Mouse (Mus musculus) kidney, postnatal 36 days (tissue): ENCODE measurements around the gene Zfp318.
A peak's percentile ranks its signal among the peaks of the same experiment; 100 is the strongest.

Source experiments
- DNase-seq, 2 experiments: peaks; one replicate each; pipeline ENCODE4 v3.0.0; 2021 to 2022; ENCODE audit warnings: mixed read lengths in 2 of 2

Zfp318 gene

DNA sequence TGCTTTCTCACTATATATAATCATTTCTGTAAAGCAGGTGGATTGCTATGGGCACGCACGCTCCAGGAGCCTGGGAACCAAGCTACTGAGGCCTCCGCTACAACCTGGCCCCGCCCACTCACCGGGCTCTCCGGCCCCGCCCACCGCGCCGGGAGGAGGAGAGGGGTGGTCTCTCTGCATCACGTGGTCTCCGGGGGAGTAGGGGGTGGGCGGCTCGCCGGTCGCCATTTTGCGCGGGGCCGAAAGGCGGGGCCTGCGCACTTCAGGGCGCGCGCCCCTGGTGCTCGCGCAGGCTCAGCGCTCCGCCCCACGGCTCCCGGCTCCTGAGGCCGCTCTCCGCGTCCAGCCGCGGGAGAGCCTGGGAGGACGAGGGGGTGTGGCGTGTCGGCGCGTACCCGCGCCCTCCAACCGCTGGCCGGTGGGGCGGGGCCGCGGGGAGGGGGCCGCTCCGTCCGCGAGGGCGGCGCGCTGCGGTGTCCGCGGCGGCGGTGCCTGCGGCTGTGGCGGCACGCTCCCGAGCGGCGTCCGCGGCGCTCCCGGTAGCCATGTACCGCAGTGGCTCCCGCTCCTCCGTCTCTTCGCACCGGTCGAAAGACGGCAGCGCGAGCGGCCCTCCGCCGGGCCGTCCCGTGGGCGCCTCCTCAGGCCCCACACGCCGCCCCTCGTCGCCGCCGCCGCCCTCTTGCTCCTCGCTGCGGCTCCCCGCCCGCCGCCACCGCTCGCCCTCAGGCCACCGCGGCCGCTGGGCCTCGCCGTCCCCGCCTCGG is at the start of gene Zfp318:
Gene Zfp318, plus strand, starts transcription at position 438 of the 767 bp plus-strand sequence.
- DNase-seq, result peak; percentile 98 to 99

DNA sequence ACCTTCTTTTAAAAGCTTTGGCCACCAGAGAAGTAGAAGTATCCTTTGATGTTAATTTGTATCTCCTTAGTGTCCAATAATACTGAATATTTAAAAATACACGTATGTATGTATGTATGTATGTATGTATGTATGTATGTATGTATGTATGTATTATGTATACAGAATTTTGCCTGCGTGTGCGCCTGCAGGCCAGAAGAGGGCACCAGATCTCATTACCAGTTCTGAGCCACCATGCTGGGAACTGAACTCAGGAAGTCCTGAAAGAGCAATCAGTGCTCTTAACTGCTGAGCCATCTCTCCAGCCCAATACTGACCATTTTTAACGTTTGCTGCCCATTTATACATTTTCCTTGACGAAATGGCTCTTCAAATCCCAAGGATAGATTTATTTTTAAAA is 47.1 kb upstream of the Zfp318 start:
- DNase-seq, result peak in 1 of 2 experiments; percentile 36

DNA sequence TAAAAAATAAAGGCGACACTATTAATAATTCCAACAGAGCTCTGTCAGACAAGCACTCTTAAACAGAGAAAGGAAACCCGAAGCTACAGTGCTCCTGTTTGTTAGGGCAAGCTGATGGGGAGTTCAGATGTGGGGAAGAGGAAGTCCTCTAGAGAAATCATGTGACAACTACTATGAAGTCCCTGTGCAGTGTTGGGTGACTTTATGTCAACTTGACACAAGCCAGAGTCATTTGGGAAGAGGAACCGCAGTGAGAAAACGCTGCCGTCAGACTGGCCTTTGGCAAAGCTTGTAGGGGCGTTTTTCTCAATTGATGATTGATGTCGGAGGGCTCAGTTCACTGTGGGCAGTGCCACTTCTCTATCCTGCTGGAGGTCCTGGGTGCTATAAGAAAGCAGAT is 42.3 kb upstream of the Zfp318 start:
- DNase-seq, result no peak

DNA sequence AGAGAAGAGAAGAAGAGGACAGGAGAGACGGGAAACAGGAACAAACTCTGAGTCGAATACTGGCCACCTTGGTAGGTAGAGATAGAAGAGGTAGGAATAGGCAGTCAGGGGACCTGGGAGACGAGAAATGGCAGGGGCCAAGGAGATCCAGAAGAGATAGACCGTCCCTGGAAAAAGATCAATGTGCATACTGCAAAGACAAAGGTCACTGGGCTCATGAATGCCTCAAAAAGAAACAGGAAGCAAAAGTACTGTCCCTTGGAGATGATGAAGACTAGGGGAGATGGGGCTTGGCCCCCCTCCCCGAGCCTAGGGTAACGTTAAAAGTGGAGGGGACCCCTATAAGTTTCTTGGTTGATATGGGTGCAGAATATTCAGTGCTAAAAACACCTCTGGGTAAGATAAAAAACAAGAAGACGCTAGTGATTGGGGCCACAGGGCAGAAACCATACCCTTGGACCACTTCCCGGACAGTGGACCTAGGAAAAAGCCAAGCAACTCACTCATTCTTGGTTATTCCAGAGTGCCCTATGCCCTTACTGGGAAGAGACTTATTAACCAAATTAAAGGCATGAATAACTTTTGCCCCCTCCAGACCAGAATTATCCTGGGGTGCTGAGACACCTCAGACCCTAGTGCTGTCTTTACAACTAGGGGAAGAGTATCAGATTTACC is 32.4 kb upstream of the Zfp318 start:
- DNase-seq, result peak; percentile 54 to 62

DNA sequence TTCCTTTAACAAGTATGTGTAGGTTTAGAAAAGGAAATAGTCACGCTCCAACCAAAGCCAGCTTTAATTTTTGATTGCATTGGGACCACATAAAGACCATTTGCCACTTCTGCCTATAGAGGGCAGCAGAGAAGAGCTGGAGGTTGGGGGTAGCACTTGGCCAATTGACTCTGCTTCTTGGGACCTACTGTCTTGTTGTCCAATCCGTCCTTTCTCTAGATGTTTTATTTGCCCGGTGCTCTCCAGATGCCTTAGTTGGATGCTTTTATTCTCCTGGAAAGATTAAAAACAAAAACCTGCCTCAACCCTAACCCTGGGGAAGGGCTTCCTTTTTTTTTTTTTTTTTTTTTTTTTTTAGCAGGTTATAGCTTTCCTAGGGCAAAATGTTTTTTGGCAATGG is 11.7 kb upstream of the Zfp318 start:
- peak; percentile 43 to 66 for DNase-seq

DNA sequence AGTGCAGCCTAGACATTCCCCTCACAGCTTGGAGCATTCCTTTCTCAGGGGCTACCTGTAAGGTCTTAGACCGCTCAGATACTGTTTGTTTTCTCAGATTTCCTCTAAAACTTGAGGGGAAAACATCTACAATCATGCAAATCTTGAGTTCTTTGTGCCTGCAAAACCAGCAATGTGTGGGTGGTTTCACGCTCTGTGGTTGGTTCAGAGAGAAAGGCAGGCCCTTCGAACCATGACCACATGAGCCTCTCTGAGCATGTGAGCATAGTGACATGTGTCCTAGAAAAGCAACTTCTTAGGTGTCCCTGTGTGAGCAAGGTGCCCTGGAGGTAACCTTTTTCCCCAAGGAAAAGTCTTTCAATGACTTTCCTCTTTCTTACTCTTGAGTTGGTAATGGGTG is 5.0 kb upstream of the Zfp318 start:
- DNase-seq, result no peak

DNA sequence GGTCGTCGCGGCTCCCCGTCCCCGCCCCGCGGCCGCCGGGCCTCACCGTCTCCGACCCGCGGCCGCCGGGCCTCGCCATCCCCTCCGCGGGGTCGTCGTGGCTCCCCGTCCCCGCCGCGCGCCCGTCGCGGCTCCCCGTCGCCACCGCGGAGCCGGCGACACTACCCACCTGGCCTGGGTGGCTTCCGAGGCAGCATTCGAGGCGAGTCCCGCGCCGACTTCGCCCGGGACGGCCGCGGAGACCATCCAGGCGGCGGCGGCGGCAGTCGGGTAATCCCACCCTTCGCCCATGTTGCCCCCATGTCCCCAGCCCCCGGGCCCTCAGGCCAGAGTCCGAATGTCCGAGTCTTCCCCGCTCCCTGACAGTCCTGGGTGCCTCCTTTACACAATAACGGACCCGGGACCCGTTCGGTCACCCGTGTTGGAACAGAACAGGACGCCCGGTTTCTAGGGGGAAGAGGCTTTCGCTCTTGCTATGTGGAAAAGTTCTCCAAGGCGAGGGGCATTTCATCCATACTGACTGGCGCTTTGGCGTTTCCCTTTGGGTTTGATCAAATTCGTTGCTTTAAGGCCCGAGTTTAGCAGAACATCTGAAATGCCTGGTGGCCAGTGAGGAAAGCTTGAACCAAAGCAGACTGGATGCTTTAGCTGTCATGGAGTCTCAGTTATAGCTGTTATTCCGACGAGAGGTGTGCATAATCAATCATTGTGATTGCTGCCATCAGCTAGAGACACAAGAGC is 700 bp downstream of the Zfp318 start:
- DNase-seq, result peak; percentile 25 to 60

DNA sequence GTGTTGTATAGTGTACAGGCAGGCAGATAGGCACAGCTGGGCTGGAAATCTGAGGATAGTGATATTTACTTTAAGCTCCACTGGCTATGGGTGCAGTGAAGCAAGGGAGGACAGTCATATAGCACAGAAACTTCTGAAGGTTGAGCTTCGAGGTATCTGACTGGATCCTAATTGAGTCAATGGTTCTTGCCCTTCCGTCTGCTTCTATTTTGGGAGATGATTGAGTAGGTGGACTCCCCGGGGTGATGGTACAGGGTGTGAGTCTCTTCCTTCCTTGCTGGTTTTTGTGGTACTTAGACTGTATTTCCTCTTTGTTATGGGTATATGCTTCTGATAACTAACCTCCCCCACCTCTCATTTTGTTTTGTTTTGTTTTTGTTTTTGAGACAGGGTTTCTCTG is 4.7 kb downstream of the Zfp318 start:
- DNase-seq, result peak in 1 of 2 experiments; percentile 7

DNA sequence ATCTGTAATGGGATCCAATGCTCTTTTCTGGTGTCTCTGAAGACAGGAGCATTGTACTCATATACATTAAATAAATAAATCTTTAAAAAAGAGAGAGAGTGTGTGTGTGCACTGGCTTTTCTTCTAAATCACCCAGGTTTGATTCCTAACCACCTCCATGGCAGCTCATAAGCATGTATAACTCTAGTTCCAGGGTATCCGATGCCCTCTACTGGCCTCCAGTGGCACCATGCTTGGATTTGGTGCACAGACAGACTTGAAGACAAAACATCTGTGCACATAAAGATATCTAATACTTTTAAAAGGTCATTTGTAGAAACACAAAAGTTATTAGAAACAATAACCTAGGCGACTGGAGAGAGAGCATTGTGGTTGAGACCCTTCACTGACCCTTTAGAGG is 9.5 kb downstream of the Zfp318 start:
- DNase-seq, result peak; percentile 43 to 71

DNA sequence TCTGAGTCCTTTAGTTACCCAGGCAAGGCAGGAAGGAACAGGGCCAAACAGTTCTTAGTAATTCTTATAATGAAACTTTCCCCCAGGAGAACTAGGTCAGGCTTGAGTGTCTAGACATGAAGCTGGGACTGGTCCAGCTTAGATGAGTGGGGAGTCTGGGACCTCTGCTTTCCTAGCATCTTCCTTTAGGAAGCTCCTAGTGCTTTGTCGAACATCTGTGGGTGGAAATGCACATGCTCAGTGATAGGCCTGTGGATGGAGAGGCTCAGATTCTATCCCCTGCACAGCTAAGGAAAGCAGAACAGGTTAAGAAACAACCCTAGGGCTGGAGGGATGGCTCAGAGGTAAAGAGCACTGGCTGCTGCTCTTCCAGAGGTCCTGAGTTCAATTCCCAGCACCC is 11.1 kb downstream of the Zfp318 start:
- DNase-seq, result no peak

DNA sequence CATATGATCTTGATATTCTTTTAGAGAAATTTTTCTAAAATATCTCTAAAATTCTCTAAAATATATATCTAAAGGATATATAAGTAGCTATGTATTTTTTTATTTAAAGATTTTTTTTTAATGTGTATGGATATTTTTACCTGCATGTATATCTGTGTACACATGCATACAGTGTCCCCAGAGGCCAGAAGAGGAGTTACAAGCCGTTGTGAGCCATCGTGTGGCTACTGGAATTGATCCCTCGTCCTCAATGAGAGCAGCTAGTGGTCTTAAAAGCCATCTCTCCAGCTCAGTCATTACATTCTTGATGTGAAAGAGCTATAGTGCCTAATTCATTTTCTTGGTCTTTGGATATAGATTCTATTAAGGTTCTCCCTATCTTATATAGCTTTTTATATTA is 24.9 kb downstream of the Zfp318 start:
- DNase-seq, result no peak

DNA sequence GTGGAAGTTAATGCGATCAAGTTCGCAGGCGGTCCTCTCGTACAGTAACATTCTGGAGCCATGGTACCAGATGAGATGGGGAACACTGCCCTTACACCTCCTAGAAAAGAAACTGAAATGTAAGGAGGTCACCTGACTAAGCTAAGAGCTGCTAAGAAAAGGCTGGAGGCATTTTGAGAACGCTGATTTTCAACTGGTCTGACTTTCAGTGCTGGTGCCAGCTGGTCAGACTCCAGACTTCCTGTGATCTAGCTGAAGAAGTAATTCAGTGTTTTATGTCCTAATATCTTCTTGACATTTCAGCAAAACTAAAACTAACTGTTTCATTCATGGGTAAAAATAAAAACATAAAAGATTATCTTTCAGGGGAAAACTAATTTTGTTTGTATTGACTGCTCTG is 35.1 kb downstream of the Zfp318 start:
- peak in 1 of 2 experiments; percentile 47 for DNase-seq

DNA sequence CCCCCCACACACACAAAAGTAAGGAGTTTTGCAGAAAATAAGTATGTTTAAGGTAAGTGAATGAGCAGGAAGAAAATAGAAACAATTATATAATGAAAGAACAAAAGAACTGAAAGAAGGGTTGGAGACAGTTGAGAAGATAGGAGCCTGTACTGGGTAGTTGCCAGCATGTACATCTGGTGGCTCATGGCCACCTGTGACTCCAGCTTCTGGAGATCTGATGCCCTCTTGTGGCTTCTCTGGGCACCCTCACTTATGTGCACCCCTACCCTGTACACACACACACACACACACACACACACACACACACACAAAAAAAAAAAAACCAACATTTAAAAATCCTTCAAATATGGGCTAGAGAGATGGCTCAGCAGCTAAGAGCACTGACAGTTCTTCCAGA is 36.2 kb downstream of the Zfp318 start:
- no peak for DNase-seq

DNA sequence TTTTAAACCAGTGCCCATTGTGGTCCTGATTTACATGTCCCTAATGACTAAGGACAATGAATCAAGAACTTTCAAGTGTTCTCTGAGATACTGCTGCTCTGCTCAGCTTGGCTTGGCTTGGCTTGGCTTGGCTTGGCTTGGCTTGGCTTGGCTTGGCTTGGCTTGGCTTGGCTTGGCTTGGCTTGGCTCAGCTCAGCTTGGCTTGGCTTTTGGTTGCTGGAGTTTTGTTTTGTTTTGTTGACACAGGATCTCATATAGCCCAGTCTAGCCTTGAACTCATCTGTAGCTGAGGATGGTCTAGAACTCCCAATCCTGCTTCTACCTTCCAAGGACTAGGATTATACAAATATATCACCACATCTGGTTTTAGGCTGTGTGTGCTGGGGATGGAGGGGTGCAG is 43.0 kb downstream of the Zfp318 start:
- no peak for DNase-seq

DNA sequence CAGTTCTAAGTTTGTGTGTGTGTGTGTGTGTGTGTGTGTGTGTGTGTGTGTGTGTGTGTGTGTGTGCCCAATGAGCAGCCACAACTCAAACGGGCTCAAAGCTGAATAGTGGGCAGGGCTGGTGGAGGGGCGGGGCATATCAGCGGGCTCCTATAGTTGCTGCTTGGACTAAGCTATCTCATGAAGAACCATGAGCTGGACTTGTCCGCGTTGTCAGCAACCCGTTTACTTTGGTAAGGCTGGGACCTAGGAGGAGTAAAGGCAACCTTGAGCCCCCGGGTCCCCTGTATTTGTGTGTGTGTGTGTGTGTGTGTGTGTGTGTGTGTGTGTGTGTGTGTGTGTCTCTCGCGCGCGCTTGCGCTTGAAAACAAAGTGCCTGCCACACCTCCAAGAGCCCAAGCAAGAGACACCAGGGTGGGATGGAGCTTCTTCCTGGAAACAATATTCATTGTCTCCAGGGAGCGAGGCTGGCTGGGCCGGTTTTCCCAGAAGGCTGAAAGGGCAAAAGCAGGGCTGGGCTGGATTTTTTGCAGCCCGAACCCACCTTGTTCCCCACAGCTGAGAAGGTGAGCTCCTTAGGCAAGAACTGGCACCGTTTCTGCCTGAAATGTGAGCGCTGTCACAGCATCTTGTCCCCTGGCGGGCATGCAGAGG is 45.4 kb downstream of the Zfp318 start, which contains the start of gene Crip3:
Gene Crip3, plus strand, starts transcription at position 166 of the 654 bp plus-strand sequence.
- DNase-seq, result peak in 1 of 2 experiments; percentile 49

DNA sequence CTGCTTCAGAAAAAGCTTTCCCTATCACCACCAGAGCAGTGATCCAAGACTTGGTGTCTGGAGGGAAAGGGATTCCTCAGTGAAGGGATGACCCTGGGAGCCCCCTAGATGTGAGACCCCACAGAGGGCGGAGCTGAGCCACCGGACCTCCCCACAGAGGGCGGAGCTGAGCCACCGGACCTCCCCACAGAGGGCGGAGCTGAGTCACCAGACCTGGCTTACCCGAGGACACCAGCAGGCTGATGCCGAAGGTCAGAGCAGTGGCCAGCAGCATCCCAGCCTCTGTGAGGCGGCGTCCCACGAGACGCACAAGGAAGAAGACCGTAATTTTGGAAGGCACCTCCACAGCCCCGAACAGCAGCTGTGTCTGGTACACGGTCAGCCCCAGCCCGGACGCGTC is 50.1 kb downstream of the Zfp318 start:
- peak; percentile 59 to 78 for DNase-seq

DNA sequence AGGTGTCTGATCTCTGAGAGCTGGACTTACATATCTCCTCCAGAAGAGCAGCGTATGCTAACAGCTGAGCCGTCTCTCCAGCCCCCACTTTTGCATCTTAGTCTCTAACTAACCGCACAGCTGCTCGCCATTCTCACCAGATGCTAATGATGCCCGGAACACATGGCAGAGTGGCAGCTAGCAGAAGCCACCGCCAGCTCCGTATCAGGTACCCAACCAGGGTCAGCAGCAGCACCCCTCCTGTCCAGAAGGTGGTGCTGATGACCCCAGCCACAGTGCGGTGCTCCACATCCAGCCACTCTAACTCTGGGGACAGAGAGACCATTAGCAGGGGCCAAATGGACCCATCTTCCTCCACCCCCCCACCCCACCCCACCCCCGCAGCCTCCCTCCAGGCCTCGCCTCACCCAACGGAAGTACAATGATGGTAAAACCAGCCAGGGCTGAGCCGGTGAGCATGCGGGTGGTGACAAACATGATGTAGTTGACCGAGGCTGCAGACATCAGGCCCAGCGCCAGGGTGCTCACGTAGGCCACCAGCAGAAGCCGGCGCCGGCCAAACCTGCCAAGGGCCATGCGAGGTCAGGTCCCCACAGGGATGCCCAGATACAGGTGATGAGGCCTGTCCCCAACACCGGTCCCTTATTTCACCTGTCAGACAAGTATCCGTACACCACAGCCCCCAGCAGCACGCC is 53.3 kb downstream of the Zfp318 start:
- DNase-seq, result peak; percentile 45 to 74

DNA sequence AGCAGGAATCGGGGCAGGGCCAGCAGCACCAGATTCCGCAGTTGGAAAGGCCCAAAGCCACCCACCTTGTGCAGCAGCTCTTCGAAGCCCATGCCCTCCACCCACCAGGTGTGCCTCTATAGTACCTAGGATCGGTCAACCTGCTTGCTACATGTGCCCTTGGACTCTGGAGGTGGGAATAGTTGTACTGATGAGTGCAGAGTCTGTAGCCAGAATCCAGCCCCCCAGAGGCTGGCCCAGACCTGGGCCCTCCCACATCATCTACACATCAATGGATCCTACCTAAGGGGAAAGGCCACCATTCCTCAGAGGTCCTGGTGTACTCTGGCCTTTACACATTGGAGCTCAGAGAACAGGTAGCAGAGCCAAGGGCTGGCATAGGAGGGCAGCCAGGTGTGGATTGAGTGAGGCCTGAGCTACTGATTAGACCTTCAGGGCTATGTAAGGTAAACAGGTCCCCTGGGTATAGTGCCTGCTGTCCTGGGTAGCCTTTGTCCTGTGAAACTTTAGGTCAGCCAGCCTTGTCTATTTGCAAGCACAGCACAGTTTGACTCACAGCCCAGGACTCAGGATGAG is 54.9 kb downstream of the Zfp318 start, which contains the start of gene Slc22a7:
Gene Slc22a7, minus strand, starts transcription at position 160 of the 576 bp plus-strand sequence.
- DNase-seq, result peak; percentile 67 to 70

DNA sequence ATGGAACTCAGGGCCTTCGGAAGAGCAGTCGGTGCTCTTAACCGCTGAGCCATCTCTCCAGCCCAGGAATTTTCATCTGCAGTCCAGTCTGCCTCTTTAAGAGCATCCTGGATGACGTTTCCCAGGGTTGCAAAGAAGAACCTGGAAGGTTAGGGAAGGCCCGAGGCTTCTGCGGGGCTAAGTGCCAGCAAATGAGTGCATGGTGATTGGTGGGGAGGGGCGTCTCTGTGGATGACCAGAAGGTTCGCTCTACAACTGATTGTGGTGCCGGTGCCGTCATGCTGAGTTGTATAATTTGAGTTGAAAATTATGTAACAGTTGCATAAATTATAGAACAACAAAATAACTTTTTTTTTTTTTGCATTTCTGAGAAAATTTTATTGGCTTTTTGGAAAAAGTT is 55.6 kb downstream of the Zfp318 start:
- peak in 1 of 2 experiments; percentile 63 for DNase-seq

DNA sequence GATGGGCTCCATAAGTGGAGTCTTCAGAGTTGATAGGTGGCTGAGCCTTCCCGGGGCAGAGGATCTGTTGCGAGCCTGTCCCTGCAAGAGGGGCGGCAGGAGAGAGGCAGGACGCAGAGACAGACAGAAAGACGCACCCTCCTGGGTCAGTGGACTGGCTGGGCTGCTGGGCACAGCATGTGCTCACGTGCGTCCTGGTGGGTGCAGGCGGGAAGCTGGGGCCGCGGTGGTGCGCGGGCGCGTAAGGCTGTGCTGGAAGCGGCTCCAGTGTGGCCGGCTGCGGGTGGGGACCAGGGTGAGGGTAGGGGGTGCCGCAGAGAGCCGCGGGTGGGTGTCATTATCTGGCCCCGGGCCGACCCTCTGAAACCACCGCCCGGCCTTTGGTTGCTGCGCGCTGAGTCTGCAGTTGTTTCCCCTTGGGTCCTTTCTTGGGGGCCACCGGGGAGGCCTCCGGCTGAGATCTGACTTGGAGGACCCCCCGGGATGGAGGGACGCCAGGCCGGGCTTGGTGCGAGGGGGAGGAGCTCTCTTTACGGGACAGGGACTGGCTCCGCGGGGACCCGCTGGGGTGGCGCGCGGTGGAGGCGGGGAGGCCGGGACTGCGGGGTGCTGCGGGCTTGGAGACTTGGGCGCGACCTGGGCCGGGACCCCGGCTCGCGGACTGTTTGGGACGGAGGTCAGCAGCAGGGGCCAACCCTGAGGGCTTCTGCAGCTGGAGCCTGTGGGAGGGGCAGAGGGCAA is 61.5 kb downstream of the Zfp318 start:
- peak in 1 of 2 experiments; percentile 54 for DNase-seq

DNA sequence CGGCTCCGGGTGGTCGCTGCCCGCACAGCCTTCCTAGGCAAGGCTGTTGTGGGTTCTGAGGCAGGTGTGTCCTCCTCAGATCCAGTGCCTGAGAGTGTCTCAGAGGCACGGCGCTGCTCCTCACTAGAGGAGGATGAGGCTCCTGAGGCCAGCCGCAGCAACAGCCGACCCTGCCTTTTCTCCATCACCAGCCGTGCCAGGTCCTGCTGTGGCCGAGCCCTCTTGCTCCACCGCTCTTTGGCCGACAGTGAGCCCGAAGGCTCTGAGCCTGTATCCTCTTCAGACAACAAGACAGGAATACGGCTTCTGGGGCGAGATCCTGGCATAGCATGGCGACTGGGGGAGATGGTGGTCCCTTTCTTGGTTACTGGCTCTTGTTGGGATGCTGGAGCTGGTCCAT is 62.7 kb downstream of the Zfp318 start:
- DNase-seq, result no peak
